Comparison of ENCODE assay signal across 10 mouse cellular contexts in the genomic region with DNA sequence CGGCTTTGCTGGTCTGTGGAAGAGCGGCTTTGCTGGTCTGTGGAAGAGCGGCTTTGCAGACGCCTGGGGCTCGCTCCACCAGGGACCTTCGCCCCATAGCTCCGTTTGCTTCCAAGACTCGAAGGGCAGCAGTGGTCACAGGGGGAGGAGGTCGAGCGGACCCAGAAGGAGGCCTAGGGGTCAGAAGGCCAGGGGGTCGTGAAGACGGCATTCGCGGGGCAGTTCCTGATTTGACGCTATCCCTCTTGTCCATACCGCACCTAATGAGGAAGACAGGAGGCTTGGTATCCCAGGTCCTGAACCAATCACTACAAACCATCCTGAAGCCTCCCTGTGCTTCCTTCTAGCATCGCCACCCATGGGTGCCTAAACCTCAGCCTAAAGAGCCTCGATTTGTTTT. TPM values are rescaled to one million over a fixed set of nuclear protein-coding genes. Genes with fewer than 3 reads are reported as not detected.
A peak's percentile ranks its signal among the peaks of the same experiment; 100 is the strongest.
DNase-seq lines count a peak whose midpoint lies in the region; ATAC-seq and TF ChIP-seq lines count a peak whose summit lies in the region.
"Had no signal": no experiment of that assay in that cellular context is flagged by ENCODE, and none has a peak within 500 bp of the region (broad histone marks: within the 10 kb centered on the region; RNA-seq: fewer than 3 reads in every experiment).

No protein-coding gene starts in this region.

- peak overlapping the region; percentile 94 for H3K4me2 ChIP-seq in heart, embryonic 11.5 days
- H3K4me2 ChIP-seq in forebrain, postnatal 0 days (ENCODE audit: low read depth), result peak overlapping the region; percentile 85
- no peak overlapping the region for H3K4me2 ChIP-seq in liver, postnatal 0 days (ENCODE audit: low read depth, low read length)

- no peak for DNase-seq in heart, adult 11 months
- no peak for DNase-seq in forebrain, postnatal 0 days
- no peak for DNase-seq in liver, postnatal 0 days
- DNase-seq in Muller cell, postnatal 12 days (ENCODE audit: inconsistent ontology term), result no peak
- no peak for DNase-seq in layer of hippocampus, postnatal 36 days
- DNase-seq in gastrocnemius, postnatal 14 days, result no peak
- DNase-seq: gastrocnemius, postnatal 36 days had no signal

- H3K4me1 ChIP-seq in heart, embryonic 11.5 days (ENCODE audit: control insufficient read depth, insufficient read depth, low read length), result peaks cover 9% of the 10 kb centered on the region; the same call in 1 of the 2 replicates
- peaks cover 4% of the 10 kb centered on the region for H3K4me1 ChIP-seq in ES-Bruce4 (ENCODE audit: control insufficient read depth, insufficient read depth, low read length)
- H3K4me1 ChIP-seq in forebrain, postnatal 0 days (ENCODE audit: insufficient read depth), result peaks cover 26% of the 10 kb centered on the region
- H3K4me1 ChIP-seq in liver, postnatal 0 days (ENCODE audit: insufficient read depth), result peaks cover 28% of the 10 kb centered on the region

- no peaks in the 10 kb centered on the region for H3K36me3 ChIP-seq in heart, embryonic 11.5 days (ENCODE audit: control insufficient read depth, insufficient read depth, low read length)
- H3K36me3 ChIP-seq in ES-Bruce4 (ENCODE audit: control insufficient read depth, insufficient read depth, low read length, poor library complexity, severe bottlenecking), result no peaks in the 10 kb centered on the region
- H3K36me3 ChIP-seq in forebrain, postnatal 0 days (ENCODE audit: insufficient read depth), result peaks cover 4% of the 10 kb centered on the region; the same call in 1 of the 2 replicates
- H3K36me3 ChIP-seq in liver, postnatal 0 days (replicated peaks; ENCODE audit: insufficient read depth, low read length), result no peaks in the 10 kb centered on the region

- intact Hi-C loops in gastrocnemius, postnatal 14 days (cut with DNase I; ENCODE audit: low total_unique reads), result no loop called here

- TF ChIP-seq CTCF in ES-Bruce4 (IDR thresholded peaks at IDR 0.05; ENCODE audit: low read depth, low read length), result no peak
- no peak for TF ChIP-seq CTCF in forebrain, postnatal 0 days (IDR thresholded peaks at IDR 0.05; ENCODE audit: low read depth)
- no peak for TF ChIP-seq CTCF in liver, postnatal 0 days (IDR thresholded peaks at IDR 0.05; ENCODE audit: low read depth)

- TF ChIP-seq POLR2A in ES-Bruce4 (IDR thresholded peaks at IDR 0.05; ENCODE audit: insufficient read depth, low read length), result no peak

- no peak overlapping the region for H3K27ac ChIP-seq in heart, embryonic 11.5 days (ENCODE audit: low read depth, low read length)
- no peak overlapping the region for H3K27ac ChIP-seq in ES-Bruce4 (ENCODE audit: insufficient read depth, low read length)
- peak overlapping the region; percentile 96 for H3K27ac ChIP-seq in forebrain, postnatal 0 days (ENCODE audit: low read depth, low read length)
- no peak overlapping the region for H3K27ac ChIP-seq in liver, postnatal 0 days (ENCODE audit: low read depth)

- peaks cover 65% of the 10 kb centered on the region for H3K27me3 ChIP-seq in heart, embryonic 11.5 days (ENCODE audit: control insufficient read depth, insufficient read depth, low read length)
- H3K27me3 ChIP-seq in ES-Bruce4 (ENCODE audit: control insufficient read depth, insufficient read depth, low read length, poor library complexity, severe bottlenecking), result no peaks in the 10 kb centered on the region; the same call in 1 of the 2 replicates
- no peaks in the 10 kb centered on the region for H3K27me3 ChIP-seq in forebrain, postnatal 0 days (ENCODE audit: insufficient read depth, low read length)
- peaks cover 46% of the 10 kb centered on the region for H3K27me3 ChIP-seq in liver, postnatal 0 days (ENCODE audit: insufficient read depth, low read length)
- H3K27me3 ChIP-seq: CH12.LX had no signal

- no peaks in the 10 kb centered on the region for H3K9me3 ChIP-seq in heart, embryonic 11.5 days (replicated peaks; ENCODE audit: control insufficient read depth, low read length)
- no peaks in the 10 kb centered on the region for H3K9me3 ChIP-seq in ES-Bruce4 (replicated peaks; ENCODE audit: control insufficient read depth, insufficient read depth, low read length, poor library complexity, severe bottlenecking)
- H3K9me3 ChIP-seq in forebrain, postnatal 0 days (ENCODE audit: low read length), result no peaks in the 10 kb centered on the region
- H3K9me3 ChIP-seq in liver, postnatal 0 days (ENCODE audit: low read length), result no peaks in the 10 kb centered on the region

- no peak for ATAC-seq in heart, embryonic 11.5 days (replicated peaks; ENCODE audit: insufficient number of reproducible peaks, low FRiP score, low TSS enrichment)
- peak; percentile 12 for ATAC-seq in forebrain, postnatal 0 days
- no peak for ATAC-seq in liver, postnatal 0 days

- TF ChIP-seq EP300 in ES-Bruce4 (IDR thresholded peaks at IDR 0.05; ENCODE audit: insufficient read depth, low read depth, low read length), result no peak
- TF ChIP-seq EP300 in liver, postnatal 0 days (IDR thresholded peaks at IDR 0.05; ENCODE audit: low read depth), result no peak

- H3K9ac ChIP-seq in heart, embryonic 11.5 days (ENCODE audit: low read depth, low read length), result 0 out of 2 replicates have a peak overlapping the region, but pooled peaks have one; percentile 62
- peak overlapping the region; percentile 65 for H3K9ac ChIP-seq in ES-Bruce4 (ENCODE audit: low read depth, poor library complexity, severe bottlenecking)
- H3K9ac ChIP-seq in forebrain, postnatal 0 days, result peak overlapping the region; percentile 95
- H3K9ac ChIP-seq in liver, postnatal 0 days (replicated peaks), result no peak overlapping the region

- 6% methylated on average over 18 of the region's 18 CpGs for WGBS in heart, embryonic 11.5 days (ENCODE audit: insufficient replicate concordance)
- WGBS in forebrain, postnatal 0 days, result 4% methylated on average over 18 of the region's 18 CpGs
- WGBS in liver, postnatal 0 days (ENCODE audit: insufficient replicate concordance), result 21% methylated on average over 18 of the region's 18 CpGs

- H3K4me3 ChIP-seq in heart, embryonic 11.5 days (ENCODE audit: low read depth, low read length), result peak overlapping the region; percentile 53
- peak overlapping the region; percentile 66 for H3K4me3 ChIP-seq in ES-Bruce4 (ENCODE audit: low read depth, low read length)
- H3K4me3 ChIP-seq in forebrain, postnatal 0 days (ENCODE audit: low read depth, low read length), result peak overlapping the region; percentile 82
- peak overlapping the region; percentile 40; the same call in 1 of the 2 replicates for H3K4me3 ChIP-seq in liver, postnatal 0 days (ENCODE audit: low read depth, low read length)

RNA-seq across cellular contexts. Expression of a gene that starts 1.0 kb away (rescaled TPM):
- polyA plus RNA-seq in heart, embryonic 11.5 days (2014; fragmentation: Nextera tagmentation; extraction: Ambion mirVana), result 0.35 and 0.63 TPM in 2 replicates
- 7.2 and 10.7 TPM in 2 replicates for polyA plus RNA-seq in ES-Bruce4 (2011; ENCODE audit: insufficient read depth, insufficient read length, low read depth, missing spikeins)
- 12.7 and 14.8 TPM in 2 replicates for total RNA-seq in forebrain, postnatal 0 days (2014; rRNA removed)
- 28.8 and 37.2 TPM in 2 replicates for polyA plus RNA-seq in forebrain, postnatal 0 days (2015; fragmentation: Nextera tagmentation; extraction: Ambion mirVana)
- polyA plus RNA-seq in liver, postnatal 0 days (2015; fragmentation: Nextera tagmentation; extraction: Ambion mirVana), result 0.12 and 0.15 TPM in 2 replicates
- 10 to 100 TPM; 41.2 to 41.9 TPM for total RNA-seq in layer of hippocampus, postnatal 36 days (2021)
- total RNA-seq in gastrocnemius, postnatal 14 days (2021), result under 1 TPM; 0.07 to 0.12 TPM
- total RNA-seq: gastrocnemius, postnatal 36 days had no signal

RNA-seq across cellular contexts. Expression of a gene that starts 10.3 kb away (rescaled TPM):
- 0.06 TPM in 1 of 2 replicates, not detected in the other for polyA plus RNA-seq in heart, embryonic 11.5 days (2014; fragmentation: Nextera tagmentation; extraction: Ambion mirVana)
- 1.0 and 1.4 TPM in 2 replicates for polyA plus RNA-seq in ES-Bruce4 (2011; ENCODE audit: insufficient read depth, insufficient read length, low read depth, missing spikeins)
- not detected in 2 replicates for total RNA-seq in forebrain, postnatal 0 days (2014; rRNA removed)
- 0.08 TPM in 1 of 2 replicates, not detected in the other for polyA plus RNA-seq in forebrain, postnatal 0 days (2015; fragmentation: Nextera tagmentation; extraction: Ambion mirVana)
- 0.11 and 0.13 TPM in 2 replicates for polyA plus RNA-seq in liver, postnatal 0 days (2015; fragmentation: Nextera tagmentation; extraction: Ambion mirVana)
- not detected for total RNA-seq in layer of hippocampus, postnatal 36 days (2021)
- total RNA-seq in gastrocnemius, postnatal 14 days (2021), result under 1 TPM in 1 of 2 experiments, not detected in 1; 0.04 TPM

RNA-seq across cellular contexts. Expression of a gene that starts 22.2 kb away (rescaled TPM):
- 12.5 and 14.4 TPM in 2 replicates for polyA plus RNA-seq in heart, embryonic 11.5 days (2014; fragmentation: Nextera tagmentation; extraction: Ambion mirVana)
- 56.9 and 62.1 TPM in 2 replicates for polyA plus RNA-seq in ES-Bruce4 (2011; ENCODE audit: insufficient read depth, insufficient read length, low read depth, missing spikeins)
- total RNA-seq in forebrain, postnatal 0 days (2014; rRNA removed), result 26.3 and 45.8 TPM in 2 replicates
- polyA plus RNA-seq in forebrain, postnatal 0 days (2015; fragmentation: Nextera tagmentation; extraction: Ambion mirVana), result 19.2 and 24.4 TPM in 2 replicates
- 10.5 and 10.7 TPM in 2 replicates for polyA plus RNA-seq in liver, postnatal 0 days (2015; fragmentation: Nextera tagmentation; extraction: Ambion mirVana)
- 100 to 1,000 TPM in 1 of 2 experiments, 10 to 100 TPM in 1; 91.3 to 116 TPM for total RNA-seq in layer of hippocampus, postnatal 36 days (2021)
- total RNA-seq in gastrocnemius, postnatal 14 days (2021), result 10 to 100 TPM; 60.5 to 74.6 TPM

RNA-seq across cellular contexts. Expression of a gene that starts 22.4 kb away (rescaled TPM):
- 0.07 TPM in 1 of 2 replicates, not detected in the other for polyA plus RNA-seq in heart, embryonic 11.5 days (2014; fragmentation: Nextera tagmentation; extraction: Ambion mirVana)
- polyA plus RNA-seq in ES-Bruce4 (2011; ENCODE audit: insufficient read depth, insufficient read length, low read depth, missing spikeins), result 0.33 and 1.2 TPM in 2 replicates
- total RNA-seq in forebrain, postnatal 0 days (2014; rRNA removed), result 1.3 TPM in 1 of 2 replicates, not detected in the other
- 0.10 and 0.67 TPM in 2 replicates for polyA plus RNA-seq in forebrain, postnatal 0 days (2015; fragmentation: Nextera tagmentation; extraction: Ambion mirVana)
- polyA plus RNA-seq in liver, postnatal 0 days (2015; fragmentation: Nextera tagmentation; extraction: Ambion mirVana), result 0.12 TPM in 1 of 2 replicates, not detected in the other
- under 1 TPM; 0.15 to 0.68 TPM for total RNA-seq in layer of hippocampus, postnatal 36 days (2021)
- under 1 TPM in 1 of 2 experiments, not detected in 1; 0.18 TPM for total RNA-seq in gastrocnemius, postnatal 14 days (2021)

RNA-seq across cellular contexts. Expression of a gene that starts 31.7 kb away (rescaled TPM):
- 2.5 and 2.9 TPM in 2 replicates for polyA plus RNA-seq in heart, embryonic 11.5 days (2014; fragmentation: Nextera tagmentation; extraction: Ambion mirVana)
- polyA plus RNA-seq in ES-Bruce4 (2011; ENCODE audit: insufficient read depth, insufficient read length, low read depth, missing spikeins), result 4.2 and 5.6 TPM in 2 replicates
- 8.4 and 18.6 TPM in 2 replicates for total RNA-seq in forebrain, postnatal 0 days (2014; rRNA removed)
- 1.1 and 1.3 TPM in 2 replicates for polyA plus RNA-seq in forebrain, postnatal 0 days (2015; fragmentation: Nextera tagmentation; extraction: Ambion mirVana)
- polyA plus RNA-seq in liver, postnatal 0 days (2015; fragmentation: Nextera tagmentation; extraction: Ambion mirVana), result 0.97 and 2.3 TPM in 2 replicates
- total RNA-seq in layer of hippocampus, postnatal 36 days (2021), result 10 to 100 TPM; 13.8 to 14.0 TPM
- 1 to 10 TPM; 1.8 to 3.4 TPM for total RNA-seq in gastrocnemius, postnatal 14 days (2021)
